Mouse (Mus musculus): ENCODE data around the gene Neurl3. TPM values are rescaled to one million over a fixed set of nuclear protein-coding genes. Genes with fewer than 3 reads are reported as not detected.

Neurl3 gene
- polyA plus RNA-seq, 1 experiment from 2014 or later, result 0.41 TPM

- ATAC-seq, result no peak
- H3K4me3 ChIP-seq (replicated peaks; ENCODE audit: low read length), result no peak overlapping the region
- peaks cover 3% of the 10 kb centered on the region; the same call in 1 of the 2 replicates for H3K4me1 ChIP-seq (replicated peaks; ENCODE audit: control insufficient read depth, insufficient read depth, low read length)
- no peaks in the 10 kb centered on the region for H3K9me3 ChIP-seq (ENCODE audit: control insufficient read depth, low read length)
- H3K36me3 ChIP-seq (ENCODE audit: control insufficient read depth, insufficient read depth), result no peaks in the 10 kb centered on the region
- no peak overlapping the region for H3K27ac ChIP-seq (ENCODE audit: low read length)
- peaks cover 6% of the 10 kb centered on the region; the same call in 1 of the 2 replicates for H3K27me3 ChIP-seq (replicated peaks; ENCODE audit: control insufficient read depth, insufficient read depth, low read length)
- no peak overlapping the region for H3K9ac ChIP-seq (replicated peaks; ENCODE audit: low read depth, low read length)
- 90% methylated on average over 6 of the region's 6 CpGs for WGBS
- H3K4me2 ChIP-seq (ENCODE audit: low read length), result no peak overlapping the region
Observed at GRCm38 (mm10) chr1:36266293-36266692, 8.2 kb downstream of the Neurl3 start.

DNA sequence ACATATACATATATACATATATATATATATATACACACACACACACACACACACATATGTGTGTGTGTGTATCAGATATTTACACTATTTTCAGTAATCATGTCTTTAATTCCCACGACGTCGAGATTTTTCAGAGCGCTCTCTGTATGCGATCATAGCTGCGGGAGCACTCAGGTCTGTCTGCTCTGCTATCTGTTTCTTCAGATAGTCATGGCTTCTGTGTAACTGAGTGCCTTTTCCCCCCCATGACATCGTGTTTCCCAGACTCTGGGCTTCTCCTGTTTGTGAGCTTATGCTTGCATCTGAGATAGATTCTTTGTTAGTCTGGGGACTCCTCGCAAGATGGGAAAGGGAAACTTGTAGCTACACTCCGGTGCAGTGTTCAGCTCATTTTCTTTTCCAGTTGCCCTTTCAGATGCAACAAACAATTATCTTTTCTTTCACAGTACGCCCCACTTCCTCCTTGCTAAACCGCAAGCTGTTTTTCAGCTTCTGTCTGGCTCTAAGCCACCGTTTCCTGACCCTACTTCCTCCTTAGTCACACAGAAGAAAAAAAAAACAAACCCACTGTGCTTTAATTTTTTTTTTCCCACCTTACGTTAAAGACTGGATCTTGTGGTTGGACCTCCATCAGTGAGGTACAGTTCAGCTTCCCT lies 10.5 kb downstream of the Neurl3 start:
- H3K4me1 ChIP-seq (replicated peaks; ENCODE audit: control insufficient read depth, insufficient read depth, low read length), result no peaks in the 10 kb centered on the region
- WGBS, result 57% methylated on average over 13 of the region's 13 CpGs
- ATAC-seq, result no peak
- H3K9ac ChIP-seq (replicated peaks; ENCODE audit: low read depth, low read length), result no peak overlapping the region
- H3K27ac ChIP-seq (ENCODE audit: low read length), result no peak overlapping the region
- no peaks in the 10 kb centered on the region; the same call in 1 of the 2 replicates for H3K27me3 ChIP-seq (replicated peaks; ENCODE audit: control insufficient read depth, insufficient read depth, low read length)
- H3K4me3 ChIP-seq (replicated peaks; ENCODE audit: low read length), result no peak overlapping the region
- no peaks in the 10 kb centered on the region for H3K9me3 ChIP-seq (ENCODE audit: control insufficient read depth, low read length)
- H3K4me2 ChIP-seq (ENCODE audit: low read length), result no peak overlapping the region
- no peaks in the 10 kb centered on the region for H3K36me3 ChIP-seq (ENCODE audit: control insufficient read depth, insufficient read depth)

DNA sequence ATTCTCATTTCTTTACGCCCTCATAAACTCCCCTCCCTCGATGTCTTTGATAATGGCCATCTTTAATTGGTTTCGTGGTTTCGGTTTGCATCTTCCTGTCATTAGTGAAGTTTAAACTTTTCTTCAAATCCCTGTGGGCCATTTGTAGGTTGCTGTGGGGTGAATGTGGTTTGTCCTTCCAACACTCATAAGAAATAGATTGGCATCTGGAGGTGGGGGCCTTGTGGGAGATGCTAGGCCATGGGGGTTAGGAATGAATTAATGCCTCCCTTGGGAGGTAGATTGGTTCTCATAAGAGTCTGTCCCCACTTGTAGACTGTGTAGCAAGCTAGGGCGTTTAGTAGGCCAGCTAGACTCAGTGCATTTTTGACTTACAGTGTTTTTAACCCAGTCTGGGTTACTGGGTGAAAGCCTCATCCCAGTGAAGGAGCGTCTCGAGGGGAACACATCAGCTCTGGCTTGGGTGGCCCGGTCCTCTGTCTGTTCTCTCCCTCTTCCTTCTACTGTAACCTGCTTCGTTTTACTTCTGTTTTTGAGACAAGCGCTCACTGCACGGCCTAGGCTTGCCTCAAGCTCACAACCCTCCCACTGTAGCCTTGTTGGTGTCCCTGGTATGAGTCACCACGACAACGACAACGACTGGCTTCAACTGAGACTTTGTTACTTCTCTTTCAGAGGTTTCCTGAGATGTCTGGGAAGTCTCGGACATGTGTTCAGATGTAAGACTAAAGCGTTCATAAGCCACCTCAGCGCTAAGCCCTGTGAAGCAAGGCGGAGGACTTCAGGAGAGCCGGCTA lies 12.6 kb downstream of the Neurl3 start:
- ATAC-seq, result no peak
- Histone ChIP-seq H3K27me3 (replicated peaks; ENCODE audit: control insufficient read depth, insufficient read depth, low read length) (no peaks in the 10 kb centered on the region), H3K4me2 (ENCODE audit: low read length) (no peak overlapping the region), H3K36me3 (ENCODE audit: control insufficient read depth, insufficient read depth) (no peaks in the 10 kb centered on the region), H3K9me3 (ENCODE audit: control insufficient read depth, low read length) (no peaks in the 10 kb centered on the region), H3K9ac (replicated peaks; ENCODE audit: low read depth, low read length) (no peak overlapping the region), H3K4me1 (replicated peaks; ENCODE audit: control insufficient read depth, insufficient read depth, low read length) (no peaks in the 10 kb centered on the region), H3K4me3 (replicated peaks; ENCODE audit: low read length) (no peak overlapping the region), H3K27ac (ENCODE audit: low read length) (no peak overlapping the region)
- WGBS, result 84% methylated on average over 19 of the region's 19 CpGs

- ATAC-seq, result no peak
- H3K4me2 ChIP-seq (ENCODE audit: low read length), result no peak overlapping the region
- H3K9me3 ChIP-seq (ENCODE audit: control insufficient read depth, low read length), result peaks cover 4% of the 10 kb centered on the region; the same call in 1 of the 2 replicates
- H3K9ac ChIP-seq (replicated peaks; ENCODE audit: low read depth, low read length), result no peak overlapping the region
- peaks cover 3% of the 10 kb centered on the region; the same call in 1 of the 2 replicates for H3K27me3 ChIP-seq (replicated peaks; ENCODE audit: control insufficient read depth, insufficient read depth, low read length)
- no peak overlapping the region for H3K27ac ChIP-seq (ENCODE audit: low read length)
- no peaks in the 10 kb centered on the region for H3K36me3 ChIP-seq (ENCODE audit: control insufficient read depth, insufficient read depth)
- WGBS, result 89% methylated on average over 1 of the region's 1 CpGs
- no peaks in the 10 kb centered on the region for H3K4me1 ChIP-seq (replicated peaks; ENCODE audit: control insufficient read depth, insufficient read depth, low read length)
- no peak overlapping the region for H3K4me3 ChIP-seq (replicated peaks; ENCODE audit: low read length)
Observed at GRCm38 (mm10) chr1:36260418-36260817, 14.1 kb downstream of the Neurl3 start.

DNA sequence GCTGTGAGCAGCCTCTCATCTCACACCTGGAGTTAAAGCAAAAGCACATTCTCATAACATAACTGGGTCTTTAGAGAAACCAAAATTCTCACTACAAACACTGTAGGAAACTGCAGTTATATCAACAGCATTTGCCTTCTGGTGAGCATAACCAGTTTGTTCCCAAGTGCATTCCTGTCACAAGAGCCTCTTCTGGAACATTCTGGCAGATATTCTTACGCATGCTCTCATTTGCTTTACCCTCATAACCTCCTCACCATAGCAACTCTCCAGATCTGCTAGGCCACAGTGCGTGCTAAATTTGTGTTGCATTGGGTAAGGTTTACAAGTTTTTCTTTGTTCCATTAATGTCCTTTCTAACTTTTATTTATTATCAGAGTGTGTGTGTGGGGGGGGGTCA lies 15.2 kb downstream of the Neurl3 start:
- no peak for ATAC-seq
- Histone ChIP-seq H3K36me3 (ENCODE audit: control insufficient read depth, insufficient read depth) (no peaks in the 10 kb centered on the region), H3K27ac (ENCODE audit: low read length) (no peak overlapping the region), H3K27me3 (replicated peaks; ENCODE audit: control insufficient read depth, insufficient read depth, low read length) (peaks cover 3% of the 10 kb centered on the region; the same call in 1 of the 2 replicates), H3K4me1 (replicated peaks; ENCODE audit: control insufficient read depth, insufficient read depth, low read length) (peaks cover 5% of the 10 kb centered on the region), H3K4me3 (replicated peaks; ENCODE audit: low read length) (no peak overlapping the region), H3K9me3 (ENCODE audit: control insufficient read depth, low read length) (peaks cover 4% of the 10 kb centered on the region; the same call in 1 of the 2 replicates), H3K9ac (replicated peaks; ENCODE audit: low read depth, low read length) (no peak overlapping the region), H3K4me2 (ENCODE audit: low read length) (no peak overlapping the region)
- WGBS, result 93% methylated on average over 2 of the region's 2 CpGs

- Histone ChIP-seq H3K36me3 (ENCODE audit: control insufficient read depth, insufficient read depth) (no peaks in the 10 kb centered on the region), H3K27ac (ENCODE audit: low read length) (no peak overlapping the region), H3K4me2 (ENCODE audit: low read length) (no peak overlapping the region), H3K9me3 (ENCODE audit: control insufficient read depth, low read length) (peaks cover 4% of the 10 kb centered on the region; the same call in 1 of the 2 replicates), H3K4me1 (replicated peaks; ENCODE audit: control insufficient read depth, insufficient read depth, low read length) (peaks cover 5% of the 10 kb centered on the region), H3K27me3 (replicated peaks; ENCODE audit: control insufficient read depth, insufficient read depth, low read length) (peaks cover 3% of the 10 kb centered on the region; the same call in 1 of the 2 replicates), H3K4me3 (replicated peaks; ENCODE audit: low read length) (no peak overlapping the region), H3K9ac (replicated peaks; ENCODE audit: low read depth, low read length) (no peak overlapping the region)
- ATAC-seq, result no peak
- WGBS, result 39% methylated on average over 2 of the region's 2 CpGs
Observed at GRCm38 (mm10) chr1:36258631-36259030, 15.8 kb downstream of the Neurl3 start.

GRCm38 (mm10) chr1:36257276-36257675 lies 17.2 kb downstream of the Neurl3 start:
- Histone ChIP-seq H3K4me3 (replicated peaks; ENCODE audit: low read length) (no peak overlapping the region), H3K4me1 (replicated peaks; ENCODE audit: control insufficient read depth, insufficient read depth, low read length) (peaks cover 5% of the 10 kb centered on the region), H3K9me3 (ENCODE audit: control insufficient read depth, low read length) (peaks cover 4% of the 10 kb centered on the region; the same call in 1 of the 2 replicates), H3K27ac (ENCODE audit: low read length) (no peak overlapping the region), H3K4me2 (ENCODE audit: low read length) (no peak overlapping the region), H3K27me3 (replicated peaks; ENCODE audit: control insufficient read depth, insufficient read depth, low read length) (peaks cover 3% of the 10 kb centered on the region; the same call in 1 of the 2 replicates), H3K36me3 (ENCODE audit: control insufficient read depth, insufficient read depth) (no peaks in the 10 kb centered on the region), H3K9ac (replicated peaks; ENCODE audit: low read depth, low read length) (no peak overlapping the region)
- ATAC-seq, result no peak
- WGBS, result 89% methylated on average over 8 of the region's 8 CpGs

DNA sequence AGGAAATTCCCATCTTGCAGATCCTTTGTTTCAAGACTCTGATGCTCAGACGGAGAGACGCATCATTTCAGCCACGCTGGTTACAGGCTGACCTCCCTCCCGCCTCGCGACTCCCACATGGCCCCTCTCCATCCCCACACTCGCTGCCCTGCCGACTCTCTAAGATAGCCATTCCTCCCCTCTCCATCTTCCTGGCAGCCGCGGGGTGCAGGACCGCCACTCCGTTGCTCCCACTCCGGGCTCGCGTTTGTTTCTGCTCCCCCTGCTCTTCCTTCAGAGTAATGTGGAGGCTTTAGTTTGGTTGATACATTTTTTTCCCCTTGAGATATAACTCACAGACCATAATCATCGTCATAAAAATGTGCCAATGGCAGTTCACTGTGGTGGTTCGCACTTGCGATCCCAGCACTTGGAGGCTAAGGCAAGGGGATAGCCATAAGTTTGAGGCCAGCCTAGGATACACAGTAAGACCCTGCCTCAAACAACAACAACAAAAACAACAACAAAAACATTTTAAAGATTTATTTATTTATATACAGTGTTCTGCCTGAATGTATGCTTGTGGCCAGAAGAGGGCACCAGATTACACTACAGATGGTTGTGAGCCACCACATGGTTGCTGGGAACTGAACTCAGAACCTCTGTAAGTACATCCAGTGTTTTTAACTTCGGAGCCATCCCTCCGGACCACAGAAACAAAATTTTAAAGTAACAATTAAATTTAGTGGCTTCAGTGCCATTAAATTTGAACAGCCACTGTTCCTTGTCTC lies 18.4 kb downstream of the Neurl3 start:
- H3K9ac ChIP-seq (replicated peaks; ENCODE audit: low read depth, low read length), result no peak overlapping the region
- 28% methylated on average over 20 of the region's 20 CpGs for WGBS
- H3K4me2 ChIP-seq (ENCODE audit: low read length), result peak overlapping the region; percentile 19; the same call in 1 of the 2 replicates

More for the DNA sequence above, 18.4 kb downstream of the Neurl3 start:
- H3K27me3 ChIP-seq (replicated peaks; ENCODE audit: control insufficient read depth, insufficient read depth, low read length), result peaks cover 3% of the 10 kb centered on the region; the same call in 1 of the 2 replicates
- H3K4me3 ChIP-seq (replicated peaks; ENCODE audit: low read length), result no peak overlapping the region
- no peak for ATAC-seq
- H3K4me1 ChIP-seq (replicated peaks; ENCODE audit: control insufficient read depth, insufficient read depth, low read length), result peaks cover 7% of the 10 kb centered on the region
- no peaks in the 10 kb centered on the region for H3K36me3 ChIP-seq (ENCODE audit: control insufficient read depth, insufficient read depth)
- H3K27ac ChIP-seq (ENCODE audit: low read length), result no peak overlapping the region
- H3K9me3 ChIP-seq (ENCODE audit: control insufficient read depth, low read length), result peaks cover 4% of the 10 kb centered on the region; the same call in 1 of the 2 replicates

Measured in forebrain, embryonic 16.5 days (tissue).